Mouse (Mus musculus) embryonic facial prominence, embryonic 12.5 days (tissue): ENCODE results near the gene Lrmda. TPM values are rescaled to one million over a fixed set of nuclear protein-coding genes. Genes with fewer than 3 reads are reported as not detected.

ENCODE experiments used
- ATAC-seq: fragments of 200-750 bp; cut with Nextera tagmentation; 2 replicates; pipeline ENCODE4 v1.8.0; 2017; ENCODE audit not compliant: insufficient number of reproducible peaks, insufficient read depth, low FRiP score, low TSS enrichment
- H3K27ac ChIP-seq: fragments of 300-500 bp; sonication (generic); 2 replicates; pipeline ENCODE4 v1.5.1; 2016; ENCODE audit warnings: mild to moderate bottlenecking
- H3K27me3 ChIP-seq: fragments of 300-500 bp; sonication (generic); 2 replicates; pipeline ENCODE4 v1.6.1; 2016; ENCODE audit warnings: mild to moderate bottlenecking, moderate library complexity
- H3K36me3 ChIP-seq: fragments of 300-500 bp; sonication (generic); 2 replicates; pipeline ENCODE4 v1.6.1; 2016; ENCODE audit warnings: mild to moderate bottlenecking
- H3K4me1 ChIP-seq: fragments of 300-500 bp; sonication (generic); 2 replicates; pipeline ENCODE4 v1.6.1; 2016
- H3K4me2 ChIP-seq: fragments of 300-500 bp; sonication (generic); replicated peaks from 2 replicates; pipeline ENCODE4 v1.6.1; 2016; ENCODE audit warnings: mild to moderate bottlenecking, moderate library complexity
- H3K4me3 ChIP-seq: fragments of 300-500 bp; sonication (generic); 2 replicates; pipeline ENCODE4 v1.5.1; 2016; ENCODE audit warnings: mild to moderate bottlenecking
- H3K9ac ChIP-seq: fragments of 300-500 bp; sonication (generic); 2 replicates; pipeline ENCODE4 v1.6.1; 2016; ENCODE audit warnings: mild to moderate bottlenecking, moderate library complexity
- H3K9me3 ChIP-seq: fragments of 300-500 bp; sonication (generic); 2 replicates; pipeline ENCODE4 v1.6.1; 2016; ENCODE audit warnings: mild to moderate bottlenecking, moderate library complexity
- WGBS: fragments of 180-500 bp; shearing (Covaris S2); methylation state at CpG from one replicate; pipeline ENCODE4 v1.1.7; 2016; 5-methylcytosine and 5-hydroxymethylcytosine counted together
- polyA plus RNA-seq: library from polyadenylated mRNA; unstranded; fragments of >200 nt; fragmentation: Nextera tagmentation; extraction: Ambion mirVana; gene quantifications from 2 replicates; pipeline ENCODE4 v1.2.1, GENCODE M21; 2016

The Lrmda gene
- polyA plus RNA-seq, 1 experiment from 2014 or later, result 0.28 TPM

DNA sequence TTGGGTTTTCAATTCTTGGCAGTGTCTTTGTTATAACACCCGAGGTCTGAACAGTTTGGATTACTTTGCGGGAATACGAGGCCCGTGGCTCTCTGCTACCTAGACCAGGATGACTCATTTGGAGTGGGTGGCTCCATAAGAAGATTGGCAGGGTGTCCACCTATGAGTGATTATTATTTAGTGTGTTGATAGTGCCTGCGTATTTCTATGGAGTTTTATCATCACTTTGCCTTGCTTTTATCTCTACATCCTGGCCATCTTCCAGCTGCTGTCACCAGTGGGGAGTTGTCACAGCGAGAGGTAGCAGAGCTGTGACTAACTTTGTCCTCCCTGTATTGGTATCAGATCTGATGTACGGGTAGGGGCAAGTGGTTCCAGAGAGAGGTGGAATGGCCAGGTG is 393.7 kb downstream of the Lrmda start:
- WGBS, result 80% methylated on average over 7 of the region's 7 CpGs
- H3K9ac ChIP-seq, result no peak overlapping the region
- H3K4me3 ChIP-seq, result no peak overlapping the region
- ATAC-seq, result no peak
- H3K27ac ChIP-seq, result no peak overlapping the region
- H3K27me3 ChIP-seq, result no peaks in the 10 kb centered on the region
- H3K9me3 ChIP-seq, result no peaks in the 10 kb centered on the region
- H3K4me2 ChIP-seq, result no peak overlapping the region
- no peaks in the 10 kb centered on the region for H3K4me1 ChIP-seq
- no peaks in the 10 kb centered on the region for H3K36me3 ChIP-seq

DNA sequence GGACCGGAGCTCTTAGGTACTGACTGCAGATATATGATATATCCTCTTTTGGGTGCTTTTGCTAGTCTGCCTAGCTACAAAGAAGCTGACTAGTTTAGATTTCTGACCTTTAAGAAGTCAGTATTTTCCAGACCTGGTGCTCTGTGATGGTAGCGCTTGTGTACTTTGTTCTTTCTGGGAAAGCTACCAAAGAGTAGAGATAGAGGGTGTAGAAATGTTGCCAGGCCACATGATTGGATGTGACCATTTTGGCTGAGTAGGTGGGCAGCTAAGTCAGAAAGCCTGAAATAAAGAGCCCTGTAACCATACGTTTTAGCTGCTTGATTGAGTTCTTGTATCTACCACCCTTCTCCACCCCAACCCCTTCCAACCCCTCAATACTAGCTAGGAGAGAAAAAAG is 398.2 kb downstream of the Lrmda start:
- H3K36me3 ChIP-seq, result no peaks in the 10 kb centered on the region
- ATAC-seq, result no peak
- H3K4me2 ChIP-seq, result no peak overlapping the region
- 94% methylated on average over 3 of the region's 3 CpGs for WGBS
- H3K4me3 ChIP-seq, result no peak overlapping the region
- H3K27ac ChIP-seq, result no peak overlapping the region
- H3K4me1 ChIP-seq, result no peaks in the 10 kb centered on the region
- H3K27me3 ChIP-seq, result no peaks in the 10 kb centered on the region
- H3K9me3 ChIP-seq, result 0 out of 2 replicates have a peak, but pooled peaks cover 2% of the 10 kb centered on the region
- no peak overlapping the region for H3K9ac ChIP-seq

DNA sequence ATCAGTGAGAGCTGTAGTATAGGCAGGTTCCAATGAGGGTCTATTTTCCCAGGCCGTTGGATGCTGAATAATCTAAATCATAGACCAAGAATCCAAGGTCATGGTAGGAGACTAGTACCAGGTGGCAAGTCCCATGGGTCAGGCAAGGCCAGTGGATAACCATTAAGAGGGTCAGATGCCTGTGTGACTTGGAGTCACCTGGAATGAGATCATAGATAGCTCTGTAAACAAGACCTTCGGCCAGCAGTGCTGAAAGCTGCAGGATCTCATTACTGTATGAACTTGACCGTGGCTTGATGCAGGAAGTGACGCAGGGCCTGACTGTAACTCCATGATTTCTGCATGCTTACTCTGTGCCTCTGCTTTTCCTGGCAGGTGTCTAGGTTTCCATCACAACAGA is 402.2 kb downstream of the Lrmda start:
- Histone ChIP-seq H3K4me3 (no peak overlapping the region), H3K27me3 (no peaks in the 10 kb centered on the region), H3K9me3 (0 out of 2 replicates have a peak, but pooled peaks cover 2% of the 10 kb centered on the region), H3K36me3 (no peaks in the 10 kb centered on the region), H3K9ac (no peak overlapping the region), H3K27ac (no peak overlapping the region), H3K4me1 (no peaks in the 10 kb centered on the region), H3K4me2 (no peak overlapping the region)
- no peak for ATAC-seq
- WGBS, result 65% methylated on average over 4 of the region's 4 CpGs

DNA sequence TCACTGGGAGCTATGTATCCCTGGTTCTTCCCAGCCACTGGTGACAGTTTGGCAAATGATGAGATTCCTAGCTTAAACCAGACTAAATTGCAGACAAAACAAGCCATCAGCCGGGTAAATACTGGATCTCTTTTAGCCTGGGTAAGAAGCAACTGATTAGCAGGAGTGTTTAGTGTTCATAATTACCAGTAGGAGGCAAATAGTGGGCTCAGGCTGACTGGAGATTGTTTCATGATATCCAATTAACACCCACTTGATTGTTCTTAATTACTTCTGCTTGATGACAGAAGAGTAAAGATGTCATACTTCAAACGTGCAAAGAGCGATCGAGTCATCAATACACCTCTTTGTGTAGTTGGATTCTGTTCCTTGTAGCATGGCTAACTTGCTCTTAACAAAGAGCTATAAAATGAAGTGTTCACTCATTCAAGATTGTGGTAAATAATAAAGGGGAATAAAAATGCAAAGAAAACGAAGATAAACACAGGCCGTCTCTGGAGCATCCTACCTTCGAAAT is 405.6 kb downstream of the Lrmda start:
- Histone ChIP-seq H3K4me2 (no peak overlapping the region), H3K4me3 (no peak overlapping the region), H3K36me3 (no peaks in the 10 kb centered on the region), H3K4me1 (no peaks in the 10 kb centered on the region), H3K9me3 (no peaks in the 10 kb centered on the region), H3K27ac (no peak overlapping the region), H3K27me3 (no peaks in the 10 kb centered on the region), H3K9ac (no peak overlapping the region)
- no peak for ATAC-seq
- 79% methylated on average over 7 of the region's 7 CpGs for WGBS

DNA sequence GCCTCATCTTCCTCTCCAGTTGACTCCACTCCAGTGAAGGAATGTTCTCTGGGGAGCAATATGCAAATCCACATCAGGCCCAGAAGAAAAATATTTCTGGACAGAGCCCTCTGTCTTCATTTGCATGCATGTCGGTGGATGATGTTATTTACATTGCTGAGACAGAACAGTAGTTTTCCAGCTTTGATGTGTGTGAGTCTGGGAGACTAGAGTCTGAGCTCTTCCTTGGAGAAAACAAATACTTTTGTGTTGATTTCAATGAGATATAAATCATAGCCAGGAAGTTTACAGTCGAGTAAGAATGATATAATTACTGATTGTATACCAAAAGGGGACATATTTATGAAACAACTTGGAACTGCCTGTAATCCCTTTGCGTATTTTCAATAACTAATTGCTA is 415.9 kb downstream of the Lrmda start:
- Histone ChIP-seq H3K36me3 (no peaks in the 10 kb centered on the region), H3K27ac (no peak overlapping the region), H3K4me1 (no peaks in the 10 kb centered on the region; the same call in 1 of the 2 replicates), H3K4me2 (no peak overlapping the region), H3K4me3 (no peak overlapping the region), H3K9me3 (no peaks in the 10 kb centered on the region), H3K27me3 (no peaks in the 10 kb centered on the region), H3K9ac (no peak overlapping the region)
- WGBS, result 63% methylated on average over 3 of the region's 3 CpGs
- no peak for ATAC-seq

DNA sequence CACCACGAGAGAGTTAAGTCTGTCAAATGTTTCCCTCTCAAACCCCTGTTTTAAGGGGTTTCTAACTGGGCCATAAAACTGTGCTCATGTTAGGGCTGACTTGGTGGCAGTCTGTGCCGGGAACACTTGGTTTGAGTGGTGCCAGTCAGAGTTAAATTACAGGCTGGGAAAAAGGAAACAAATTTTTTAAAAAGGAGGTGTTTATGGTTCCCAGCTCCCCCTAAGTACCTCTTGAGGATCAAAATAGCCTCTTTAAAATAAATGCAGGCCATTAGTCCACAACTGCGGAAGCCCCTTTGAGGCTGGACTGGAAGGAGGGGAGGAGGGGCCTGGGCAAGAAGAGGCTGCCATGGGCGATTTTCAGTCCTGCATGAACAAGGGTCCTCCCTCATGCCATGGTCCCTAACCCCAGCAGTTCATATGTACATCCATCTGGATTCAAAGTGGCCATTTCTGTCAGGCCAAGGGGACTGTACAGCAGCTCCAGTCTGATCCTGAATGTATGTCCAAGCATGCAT is 416.4 kb downstream of the Lrmda start:
- Histone ChIP-seq H3K9ac (no peak overlapping the region), H3K36me3 (no peaks in the 10 kb centered on the region), H3K4me3 (no peak overlapping the region), H3K4me1 (peaks cover 4% of the 10 kb centered on the region; the same call in 1 of the 2 replicates), H3K27ac (no peak overlapping the region), H3K4me2 (no peak overlapping the region), H3K27me3 (no peaks in the 10 kb centered on the region), H3K9me3 (no peaks in the 10 kb centered on the region)
- no peak for ATAC-seq
- WGBS, result 45% methylated on average over 4 of the region's 4 CpGs

DNA sequence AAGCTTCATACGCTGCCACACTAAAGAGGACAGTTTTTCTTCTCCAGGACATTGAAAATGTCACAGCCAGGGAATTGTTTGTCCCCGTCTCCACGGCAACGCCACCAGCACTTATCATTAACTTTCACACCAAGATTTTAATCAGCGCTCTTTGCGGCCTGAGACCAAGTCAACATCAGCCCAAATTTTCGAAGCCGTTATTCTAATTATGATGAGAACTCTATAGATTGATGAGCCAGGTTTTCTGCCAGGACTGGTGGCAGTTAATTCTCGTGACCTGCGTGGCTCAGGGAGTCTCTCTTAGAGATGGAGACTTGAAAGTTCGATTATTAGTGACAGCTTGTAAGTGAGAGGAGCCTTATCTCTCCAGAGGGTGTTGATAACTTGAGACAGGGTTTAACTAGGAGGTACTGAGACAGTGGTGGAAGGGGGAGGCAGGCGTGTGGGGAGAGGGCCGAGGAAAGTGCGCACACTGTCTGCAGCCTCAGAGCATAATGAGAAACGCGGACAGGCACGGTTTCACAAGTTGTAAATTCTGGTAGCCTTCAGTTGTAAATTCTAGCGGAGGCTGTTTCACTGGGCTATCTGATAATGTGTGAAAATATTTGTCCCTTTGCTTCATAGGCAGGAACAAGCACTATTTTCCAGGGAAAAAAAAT is 421.0 kb downstream of the Lrmda start:
- no peak overlapping the region for H3K4me2 ChIP-seq

DNA sequence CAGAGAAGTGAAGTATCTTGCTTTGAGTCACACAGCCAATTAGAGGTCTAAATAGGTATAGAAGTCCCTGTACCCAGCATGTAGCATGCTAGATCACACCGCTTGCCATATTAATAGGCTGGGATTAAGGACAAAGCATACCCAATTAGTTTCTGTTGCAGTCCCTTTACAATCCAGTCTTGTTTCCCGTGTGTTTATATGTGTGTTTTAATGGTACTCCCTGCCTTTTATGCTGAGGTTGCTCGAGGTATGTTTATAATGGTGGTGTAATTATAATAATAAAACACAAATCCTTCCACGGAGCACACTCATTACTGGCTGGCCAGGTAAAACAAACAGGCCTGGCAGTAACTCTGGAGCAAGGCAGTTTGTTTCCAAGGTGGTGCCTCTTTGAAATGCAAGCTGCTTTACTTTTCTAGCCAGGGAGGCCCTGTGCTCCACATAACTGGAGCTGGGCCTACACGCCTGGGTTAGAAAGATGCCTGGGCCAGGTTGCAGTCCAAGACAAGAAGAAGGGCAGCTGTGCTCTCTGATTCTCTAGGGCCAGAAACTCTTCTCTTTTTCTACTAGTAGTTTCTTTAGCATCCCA is 422.4 kb downstream of the Lrmda start:
- no peak for ATAC-seq
- H3K4me3 ChIP-seq, result no peak overlapping the region
- no peak overlapping the region for H3K9ac ChIP-seq
- WGBS, result 55% methylated on average over 5 of the region's 5 CpGs
- no peaks in the 10 kb centered on the region for H3K36me3 ChIP-seq
- H3K27me3 ChIP-seq, result 0 out of 2 replicates have a peak, but pooled peaks cover 7% of the 10 kb centered on the region
- no peaks in the 10 kb centered on the region for H3K9me3 ChIP-seq
- H3K27ac ChIP-seq, result no peak overlapping the region
- H3K4me2 ChIP-seq, result no peak overlapping the region
- peaks cover 7% of the 10 kb centered on the region; the same call in 1 of the 2 replicates for H3K4me1 ChIP-seq

More for the DNA sequence above, 421.0 kb downstream of the Lrmda start:
- ATAC-seq, result no peak
- Histone ChIP-seq H3K4me1 (peaks cover 7% of the 10 kb centered on the region; the same call in 1 of the 2 replicates), H3K9me3 (no peaks in the 10 kb centered on the region), H3K4me3 (no peak overlapping the region), H3K36me3 (no peaks in the 10 kb centered on the region), H3K27ac (no peak overlapping the region), H3K9ac (no peak overlapping the region), H3K27me3 (0 out of 2 replicates have a peak, but pooled peaks cover 2% of the 10 kb centered on the region)
- WGBS, result 35% methylated on average over 18 of the region's 18 CpGs

DNA sequence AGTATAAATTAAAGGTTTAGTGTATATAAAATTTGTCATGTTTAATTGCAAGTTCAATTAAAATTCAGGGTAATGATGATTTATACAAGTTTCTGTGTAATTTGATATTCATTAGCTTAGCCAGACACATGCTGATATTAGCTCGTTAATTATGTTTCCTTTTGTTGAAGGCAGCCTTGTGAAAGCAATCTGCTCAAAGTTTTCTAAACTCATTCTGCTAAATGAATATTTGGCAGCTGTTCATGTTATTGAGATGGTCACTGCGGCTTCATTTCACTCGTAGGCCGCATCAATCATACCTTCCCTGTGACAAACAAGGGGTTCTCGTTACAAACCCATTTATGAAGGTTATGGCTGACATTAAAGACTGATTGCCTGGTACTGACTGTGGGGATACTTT is 423.2 kb downstream of the Lrmda start:
- Histone ChIP-seq H3K4me1 (peaks cover 7% of the 10 kb centered on the region; the same call in 1 of the 2 replicates), H3K9me3 (no peaks in the 10 kb centered on the region), H3K27ac (no peak overlapping the region), H3K4me3 (no peak overlapping the region), H3K4me2 (no peak overlapping the region), H3K36me3 (no peaks in the 10 kb centered on the region), H3K9ac (no peak overlapping the region), H3K27me3 (0 out of 2 replicates have a peak, but pooled peaks cover 7% of the 10 kb centered on the region)
- no peak for ATAC-seq
- WGBS, result 71% methylated on average over 5 of the region's 5 CpGs

DNA sequence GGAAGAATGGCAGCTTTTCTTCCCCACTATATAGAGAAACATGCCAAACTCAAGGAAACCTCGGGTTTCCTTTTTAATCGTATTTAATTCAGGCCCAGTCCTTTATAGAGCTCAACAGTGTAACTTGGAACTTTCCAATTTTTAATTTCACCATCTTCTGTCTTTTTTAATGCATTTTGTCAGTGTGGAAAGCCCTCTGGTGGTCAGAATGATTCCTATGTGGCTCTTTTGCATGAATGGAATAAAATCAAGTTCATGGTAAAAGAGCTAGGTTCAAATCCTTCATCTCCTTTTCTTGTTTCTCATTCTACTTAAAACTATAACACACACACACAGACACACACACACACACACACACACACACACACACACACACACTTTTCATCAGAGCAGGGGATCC is 425.0 kb downstream of the Lrmda start:
- peaks cover 7% of the 10 kb centered on the region; the same call in 1 of the 2 replicates for H3K4me1 ChIP-seq
- no peak for ATAC-seq
- H3K9me3 ChIP-seq, result no peaks in the 10 kb centered on the region
- 0 out of 2 replicates have a peak, but pooled peaks cover 7% of the 10 kb centered on the region for H3K27me3 ChIP-seq
- no peak overlapping the region for H3K4me3 ChIP-seq
- WGBS, result 85% methylated on average over 2 of the region's 2 CpGs
- no peak overlapping the region for H3K9ac ChIP-seq
- H3K27ac ChIP-seq, result no peak overlapping the region
- no peak overlapping the region for H3K4me2 ChIP-seq
- H3K36me3 ChIP-seq, result no peaks in the 10 kb centered on the region

DNA sequence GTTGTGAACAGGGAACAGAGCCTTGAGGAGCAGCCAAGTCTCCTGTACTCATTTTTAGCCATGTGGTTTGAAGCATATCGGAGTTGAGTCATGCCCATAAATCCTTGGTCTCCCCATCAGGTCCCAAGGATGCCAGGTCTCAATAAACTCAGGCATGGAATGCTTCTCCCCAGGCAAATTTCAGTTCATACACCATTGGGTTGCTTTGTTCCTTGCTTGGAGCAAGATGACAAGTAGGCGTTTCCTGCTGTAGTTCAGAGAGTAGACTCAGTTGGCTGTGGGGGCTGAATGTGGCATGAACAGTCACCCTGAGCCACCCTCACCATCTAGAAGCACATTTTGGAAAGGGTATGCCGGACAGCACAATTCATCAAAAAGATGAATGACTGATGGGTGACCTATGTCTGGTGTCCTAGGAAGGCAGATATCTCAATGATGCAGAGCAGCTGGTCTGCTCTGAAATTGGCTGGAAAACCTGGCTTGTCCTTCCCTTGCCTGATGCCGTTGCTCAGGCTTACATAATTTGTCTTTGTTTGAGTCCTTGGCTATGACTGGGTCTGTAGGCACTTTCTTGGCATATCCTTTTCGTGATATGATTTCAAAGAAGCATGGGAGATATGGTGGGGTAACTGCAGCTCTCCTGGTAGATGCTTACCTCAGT is 425.8 kb downstream of the Lrmda start:
- H3K4me1 ChIP-seq, result peaks cover 7% of the 10 kb centered on the region; the same call in 1 of the 2 replicates
- 0 out of 2 replicates have a peak, but pooled peaks cover 7% of the 10 kb centered on the region for H3K27me3 ChIP-seq
- H3K27ac ChIP-seq, result no peak overlapping the region
- no peak for ATAC-seq
- no peaks in the 10 kb centered on the region for H3K9me3 ChIP-seq
- no peak overlapping the region for H3K9ac ChIP-seq
- no peak overlapping the region for H3K4me2 ChIP-seq
- no peak overlapping the region for H3K4me3 ChIP-seq
- H3K36me3 ChIP-seq, result no peaks in the 10 kb centered on the region
- WGBS, result 79% methylated on average over 5 of the region's 5 CpGs
